Mouse (Mus musculus) cerebellum, adult 2 months (tissue): ENCODE results near the gene Dus4l. TPM values are rescaled to one million over a fixed set of nuclear protein-coding genes. Genes with fewer than 3 reads are reported as not detected.
A peak's percentile ranks its signal among the peaks of the same experiment; 100 is the strongest.

Experiments used
- DNase-seq, 2 experiments: peaks; one replicate each; pipeline ENCODE4 v3.0.0; 2021
- H3K27ac ChIP-seq: fragments of 200-500 bp; 2 replicates; pipeline ENCODE4 v1.5.1; 2012; ENCODE audit warnings: low read length, control low read depth, inconsistent platforms; ENCODE audit not compliant: insufficient read depth
- H3K27me3 ChIP-seq: fragments of 200-500 bp; 2 replicates; pipeline ENCODE4 v1.6.1; 2012; ENCODE audit warnings: inconsistent platforms, mild to moderate bottlenecking, low read length, moderate library complexity; ENCODE audit not compliant: control insufficient read depth, insufficient read depth
- H3K4me1 ChIP-seq: fragments of 200-500 bp; 2 replicates; pipeline ENCODE4 v1.6.1; 2011; ENCODE audit warnings: low read length; ENCODE audit not compliant: control insufficient read depth, insufficient read depth
- H3K4me3 ChIP-seq: fragments of 200-500 bp; replicated peaks from 2 replicates; pipeline ENCODE3; 2011; ENCODE audit warnings: mild to moderate bottlenecking, low read depth, low read length, control low read depth; ENCODE audit not compliant: insufficient read depth
- CTCF ChIP-seq: fragments of 200-500 bp; IDR thresholded peaks from 2 replicates; pipeline ENCODE4 v1.5.1; 2011; ENCODE audit warnings: low read depth, mild to moderate bottlenecking, control low read depth, low read length, moderate library complexity, borderline replicate concordance; ENCODE audit not compliant: insufficient read depth
- POLR2A ChIP-seq: fragments of 200-500 bp; IDR thresholded peaks from 2 replicates; pipeline ENCODE4 v1.6.1; 2011; ENCODE audit warnings: low read length, control low read depth, borderline replicate concordance; ENCODE audit not compliant: insufficient read depth
- WGBS: fragments of 180-500 bp; shearing (Covaris S2); methylation state at CpG from one replicate; pipeline ENCODE4 v1.1.7; 2018; 5-methylcytosine and 5-hydroxymethylcytosine counted together
- polyA plus RNA-seq: library from polyadenylated mRNA; depleted of rRNA; stranded (reverse); fragments of >200 nt; gene quantifications from 2 replicates; pipeline ENCODE4 v1.2.3, GENCODE M21; 2012; rRNA removed

Gene Dus4l
- 8.3 and 8.4 TPM in 2 replicates for polyA plus RNA-seq

GRCm38 (mm10) chr12:31654197-31654964 lies at the start of gene Dus4l, which contains the start of gene Cog5:
TSS of gene Dus4l (minus strand) at chr12:31654826.
TSS of gene Cog5 (plus strand) at chr12:31654869.
- WGBS, result under 1% methylated on average over 47 of the region's 47 CpGs
- peak; percentile 96 to 100 for DNase-seq
- TF ChIP-seq CTCF (no peak), POLR2A (no peak; the same call in none of the 2 replicates)
- Histone ChIP-seq H3K4me3 (peak within 1 kb of the TSS; percentile 79), H3K27me3 (no peaks in the 10 kb centered on the region), H3K4me1 (no peaks in the 10 kb centered on the region), H3K27ac (peak within 1 kb of the TSS; percentile 68)

- WGBS, result 67% methylated on average over 6 of the region's 6 CpGs
- Histone ChIP-seq H3K27me3 (no peaks in the 10 kb centered on the region), H3K4me3 (no peak overlapping the region), H3K4me1 (peaks cover 9% of the 10 kb centered on the region; the same call in 1 of the 2 replicates), H3K27ac (no peak overlapping the region)
- DNase-seq, result no peak
- no peak for TF ChIP-seq POLR2A
- no peak for TF ChIP-seq CTCF
Observed at GRCm38 (mm10) chr12:31703904-31704303, 49.3 kb upstream of the Dus4l start.

GRCm38 (mm10) chr12:31701411-31701810 lies 46.8 kb upstream of the Dus4l start:
- DNase-seq, result no peak
- Histone ChIP-seq H3K4me3 (no peak overlapping the region), H3K27ac (no peak overlapping the region), H3K27me3 (no peaks in the 10 kb centered on the region), H3K4me1 (0 out of 2 replicates have a peak, but pooled peaks cover 2% of the 10 kb centered on the region)
- TF ChIP-seq CTCF (no peak), POLR2A (no peak)
- WGBS, result 39% methylated on average over 5 of the region's 5 CpGs

- 50% methylated on average over 5 of the region's 5 CpGs for whole genome bisulfite sequencing
- no peak overlapping the region for H3K27ac ChIP-seq
- H3K4me3 ChIP-seq, result no peak overlapping the region
- peak in 1 of 2 experiments; percentile 22 for DNase-seq
- TF ChIP-seq CTCF (no peak), POLR2A (no peak)
- 0 out of 2 replicates have a peak, but pooled peaks cover 2% of the 10 kb centered on the region for H3K4me1 ChIP-seq
- no peaks in the 10 kb centered on the region for H3K27me3 ChIP-seq
Observed at GRCm38 (mm10) chr12:31700623-31701347, 46.2 kb upstream of the Dus4l start.

GRCm38 (mm10) chr12:31693278-31693677 lies 38.7 kb upstream of the Dus4l start:
- WGBS, result 94% methylated on average over 1 of the region's 1 CpGs
- no peak overlapping the region for H3K27ac ChIP-seq
- no peaks in the 10 kb centered on the region for H3K4me1 ChIP-seq
- no peak overlapping the region for H3K4me3 ChIP-seq
- no peaks in the 10 kb centered on the region for H3K27me3 ChIP-seq
- DNase-seq, result no peak
- no peak for TF ChIP-seq CTCF
- TF ChIP-seq POLR2A, result no peak

- H3K27me3 ChIP-seq, result no peaks in the 10 kb centered on the region
- H3K4me1 ChIP-seq, result no peaks in the 10 kb centered on the region
- 99% methylated on average over 3 of the region's 3 CpGs for WGBS
- TF ChIP-seq POLR2A (no peak), CTCF (no peak)
- no peak overlapping the region for H3K27ac ChIP-seq
- H3K4me3 ChIP-seq, result no peak overlapping the region
- no peak for DNase-seq
Observed at GRCm38 (mm10) chr12:31686679-31687078, 32.1 kb upstream of the Dus4l start.

GRCm38 (mm10) chr12:31667187-31667586 lies 12.6 kb upstream of the Dus4l start:
- TF ChIP-seq POLR2A (no peak), CTCF (no peak)
- H3K27me3 ChIP-seq, result no peaks in the 10 kb centered on the region
- 56% methylated on average over 3 of the region's 3 CpGs for WGBS
- no peaks in the 10 kb centered on the region for H3K4me1 ChIP-seq
- H3K27ac ChIP-seq, result no peak overlapping the region
- H3K4me3 ChIP-seq, result no peak overlapping the region
- no peak for DNase-seq

GRCm38 (mm10) chr12:31665999-31666398 lies 11.4 kb upstream of the Dus4l start:
- H3K4me1 ChIP-seq, result no peaks in the 10 kb centered on the region
- H3K27me3 ChIP-seq, result no peaks in the 10 kb centered on the region
- no peak for DNase-seq
- 68% methylated on average over 6 of the region's 6 CpGs for WGBS
- TF ChIP-seq POLR2A (no peak), CTCF (no peak)
- no peak overlapping the region for H3K27ac ChIP-seq
- H3K4me3 ChIP-seq, result no peak overlapping the region
